21 mouse cellular contexts compared by ENCODE assay signal in the genomic region with DNA sequence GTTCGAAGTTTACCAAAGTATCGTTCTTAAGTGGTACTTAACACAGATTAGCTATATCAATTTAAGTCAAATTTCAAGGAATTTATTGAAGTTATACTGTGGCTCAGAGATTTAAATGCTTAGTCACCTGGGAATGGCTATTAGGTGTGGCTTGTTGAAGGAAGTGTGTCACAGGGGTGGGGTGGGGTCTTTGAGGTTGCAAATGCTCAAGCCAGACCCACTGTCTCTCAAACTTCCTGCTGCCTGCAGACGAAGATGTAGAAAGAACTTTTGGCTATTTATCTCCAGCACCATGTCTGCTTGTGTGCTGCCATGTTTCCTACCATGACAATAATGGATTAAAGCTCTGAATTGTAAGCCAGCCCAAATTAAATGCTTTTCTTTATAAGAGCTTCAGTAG.
"Had no signal": no experiment of that assay in that cellular context is flagged by ENCODE, and none has a peak within 500 bp of the region (broad histone marks: within the 10 kb centered on the region; RNA-seq: fewer than 3 reads in every experiment).

No protein-coding gene starts in this region.

- H3K36me3 ChIP-seq: heart, embryonic 13.5 days; heart, embryonic 15.5 days; hindbrain, embryonic 10.5 days; hindbrain, embryonic 12.5 days; intestine, embryonic 15.5 days; limb, embryonic 13.5 days; limb, embryonic 15.5 days; liver, embryonic 12.5 days had no signal

- H3K27me3 ChIP-seq: heart, embryonic 13.5 days; heart, embryonic 15.5 days; hindbrain, embryonic 12.5 days; intestine, embryonic 15.5 days; limb, embryonic 13.5 days; limb, embryonic 15.5 days; liver, embryonic 12.5 days had no signal

- H3K9me3 ChIP-seq: heart, embryonic 13.5 days; heart, embryonic 15.5 days; hindbrain, embryonic 10.5 days; hindbrain, embryonic 12.5 days; intestine, embryonic 15.5 days; limb, embryonic 13.5 days; limb, embryonic 15.5 days; liver, embryonic 12.5 days had no signal

- H3K4me1 ChIP-seq: heart, embryonic 13.5 days; heart, embryonic 15.5 days; hindbrain, embryonic 10.5 days; hindbrain, embryonic 12.5 days; intestine, embryonic 15.5 days; limb, embryonic 13.5 days; limb, embryonic 15.5 days; liver, embryonic 12.5 days had no signal

- DNase-seq: gastrocnemius, postnatal 14 days; gastrocnemius, postnatal 36 days; heart, adult 11 months; heart, adult 2 months; heart, postnatal 14 days; heart, postnatal 4 days; kidney, adult 18-20 months; kidney, adult 8-10 months; kidney, postnatal 10 days; kidney, postnatal 25 days; kidney, postnatal 4 days; left cerebral cortex, postnatal 4 days had no signal

- H3K4me3 ChIP-seq: heart, adult 2 months; heart, embryonic 13.5 days; heart, embryonic 15.5 days; hindbrain, embryonic 10.5 days; hindbrain, embryonic 12.5 days; intestine, embryonic 15.5 days; layer of hippocampus, adult 2 months; limb, embryonic 13.5 days; limb, embryonic 15.5 days; liver, embryonic 12.5 days had no signal
